Mouse (Mus musculus): ENCODE results near the gene Csmd2. TPM values are rescaled to one million over a fixed set of nuclear protein-coding genes. Genes with fewer than 3 reads are reported as not detected.

Gene Csmd2
- total and polyA plus RNA-seq, 2 experiments from 2014 or later: 9.1 to 48.2 TPM

- Histone ChIP-seq H3K36me3 (ENCODE audit: insufficient read depth, low read length) (no peaks in the 10 kb centered on the region), H3K4me1 (ENCODE audit: insufficient read depth, low read length) (no peaks in the 10 kb centered on the region; the same call in 1 of the 2 replicates), H3K4me2 (ENCODE audit: low read depth, low read length, poor library complexity, severe bottlenecking) (no peak overlapping the region), H3K27ac (ENCODE audit: low read depth, low read length) (no peak overlapping the region), H3K9ac (replicated peaks; ENCODE audit: low read length, poor library complexity, severe bottlenecking) (no peak overlapping the region), H3K27me3 (ENCODE audit: insufficient read depth, low read length) (no peaks in the 10 kb centered on the region), H3K9me3 (ENCODE audit: low read length) (no peaks in the 10 kb centered on the region), H3K4me3 (ENCODE audit: low read depth, low read length) (no peak overlapping the region)
- no peak for ATAC-seq (ENCODE audit: low FRiP score)
- peak; percentile 60 for DNase-seq (ENCODE audit: low spot score)
- 31% methylated on average over 1 of the region's 1 CpGs for WGBS
- TF ChIP-seq CTCF (IDR thresholded peaks at IDR 0.05): peak; percentile 68
Observed at GRCm38 (mm10) chr4:128239113-128239512, 251.5 kb downstream of the Csmd2 start.

DNA sequence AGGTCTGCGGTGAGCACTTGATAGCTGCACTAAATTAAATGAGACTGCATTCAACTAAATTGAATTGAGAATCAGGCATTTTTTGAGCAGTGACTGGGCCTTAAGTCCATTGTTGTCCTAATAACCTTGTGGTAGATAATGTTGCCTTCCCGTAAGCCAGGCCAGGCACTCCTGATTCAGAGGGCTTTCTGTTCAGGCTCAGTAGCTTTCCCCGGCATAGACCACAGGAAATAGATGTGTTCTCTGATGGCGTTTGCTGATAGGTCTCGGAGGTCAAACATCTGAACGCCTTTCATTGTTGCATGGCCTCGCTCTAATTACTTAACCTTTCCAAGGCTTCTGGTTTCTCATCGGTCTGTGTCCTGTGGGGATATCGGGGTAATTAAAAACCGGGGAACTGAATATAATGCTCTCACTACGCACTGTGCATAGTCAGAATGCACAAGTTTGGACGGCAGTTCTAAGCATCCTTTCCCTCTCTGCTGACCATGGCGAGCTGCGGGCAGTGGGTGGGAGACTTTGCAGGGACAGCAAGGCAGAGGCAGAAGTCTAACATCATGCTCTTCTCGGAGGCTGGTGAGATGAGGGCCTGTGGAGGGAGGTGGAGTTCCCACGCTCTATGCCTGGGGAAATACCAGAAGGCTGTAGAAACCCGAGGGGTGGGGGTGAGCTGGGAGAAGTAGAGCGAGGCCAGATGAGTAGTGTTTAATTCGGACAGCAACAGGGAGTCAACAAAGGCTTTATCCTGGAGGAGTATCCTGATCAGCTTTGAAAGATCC is 253.6 kb downstream of the Csmd2 start:
- Histone ChIP-seq H3K4me2 (ENCODE audit: low read depth, low read length, poor library complexity, severe bottlenecking) (no peak overlapping the region), H3K27ac (ENCODE audit: low read depth, low read length) (peak overlapping the region; percentile 62), H3K9ac (replicated peaks; ENCODE audit: low read length, poor library complexity, severe bottlenecking) (no peak overlapping the region), H3K4me3 (ENCODE audit: low read depth, low read length) (no peak overlapping the region), H3K27me3 (ENCODE audit: insufficient read depth, low read length) (no peaks in the 10 kb centered on the region), H3K36me3 (ENCODE audit: insufficient read depth, low read length) (no peaks in the 10 kb centered on the region), H3K4me1 (ENCODE audit: insufficient read depth, low read length) (no peaks in the 10 kb centered on the region; the same call in 1 of the 2 replicates), H3K9me3 (ENCODE audit: low read length) (no peaks in the 10 kb centered on the region)
- 19% methylated on average over 19 of the region's 19 CpGs for WGBS
- DNase-seq (ENCODE audit: low spot score) (no peak), ATAC-seq (ENCODE audit: low FRiP score) (no peak)
- no peak for TF ChIP-seq CTCF (IDR thresholded peaks at IDR 0.05)

DNA sequence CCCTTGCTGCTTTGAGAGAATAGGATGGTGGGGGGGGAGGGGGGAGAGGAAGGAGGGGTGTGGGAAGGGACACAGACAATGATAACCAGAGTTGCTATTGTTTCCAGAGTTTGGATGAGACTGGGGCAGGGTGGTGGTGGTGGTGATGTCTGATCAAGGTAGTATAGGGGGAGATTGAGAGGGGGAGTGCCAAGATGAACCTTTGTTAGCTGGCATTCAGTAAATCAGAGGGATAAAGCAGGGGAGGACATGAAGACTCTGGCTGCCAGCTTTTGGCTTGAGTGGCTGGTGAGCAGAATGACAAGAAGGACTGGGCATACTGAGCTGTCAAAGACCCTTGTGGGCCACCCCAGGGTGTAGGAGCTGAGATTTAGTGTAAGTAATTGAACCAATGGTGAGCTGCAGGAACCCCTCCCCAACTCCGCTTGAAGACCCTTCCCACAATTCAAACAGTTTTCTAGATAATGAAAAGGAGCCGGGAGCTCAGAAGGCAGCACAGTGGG is 254.2 kb downstream of the Csmd2 start:
- 31% methylated on average over 2 of the region's 2 CpGs for WGBS
- Histone ChIP-seq H3K4me2 (ENCODE audit: low read depth, low read length, poor library complexity, severe bottlenecking) (no peak overlapping the region), H3K36me3 (ENCODE audit: insufficient read depth, low read length) (no peaks in the 10 kb centered on the region), H3K27me3 (ENCODE audit: insufficient read depth, low read length) (no peaks in the 10 kb centered on the region), H3K27ac (ENCODE audit: low read depth, low read length) (peak overlapping the region; percentile 62; the same call in 1 of the 2 replicates), H3K9ac (replicated peaks; ENCODE audit: low read length, poor library complexity, severe bottlenecking) (no peak overlapping the region), H3K4me3 (ENCODE audit: low read depth, low read length) (no peak overlapping the region), H3K9me3 (ENCODE audit: low read length) (no peaks in the 10 kb centered on the region), H3K4me1 (ENCODE audit: insufficient read depth, low read length) (no peaks in the 10 kb centered on the region; the same call in 1 of the 2 replicates)
- ATAC-seq (ENCODE audit: low FRiP score) (no peak), DNase-seq (ENCODE audit: low spot score) (no peak)
- no peak for TF ChIP-seq CTCF (IDR thresholded peaks at IDR 0.05)

DNA sequence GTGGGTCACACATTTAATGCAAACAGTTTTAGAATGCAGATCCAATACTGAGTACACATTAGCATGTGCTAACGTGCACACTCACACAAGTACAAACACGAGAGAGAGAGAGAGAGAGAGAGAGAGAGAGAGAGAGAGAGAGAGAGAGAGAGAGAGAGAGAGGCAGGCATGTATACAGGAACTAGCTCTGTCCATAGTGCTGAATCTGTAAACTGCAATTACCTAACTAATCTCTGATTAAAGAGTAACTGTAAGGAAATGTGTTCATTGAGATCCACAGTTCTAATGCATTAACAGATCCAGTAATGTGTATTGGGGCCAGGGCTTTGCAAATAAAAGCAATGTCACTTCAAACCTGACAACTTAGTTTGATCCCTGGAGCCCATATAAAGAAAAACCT is 257.5 kb downstream of the Csmd2 start:
- no peak for DNase-seq (ENCODE audit: low spot score)
- WGBS: 38% methylated on average over 2 of the region's 2 CpGs

DNA sequence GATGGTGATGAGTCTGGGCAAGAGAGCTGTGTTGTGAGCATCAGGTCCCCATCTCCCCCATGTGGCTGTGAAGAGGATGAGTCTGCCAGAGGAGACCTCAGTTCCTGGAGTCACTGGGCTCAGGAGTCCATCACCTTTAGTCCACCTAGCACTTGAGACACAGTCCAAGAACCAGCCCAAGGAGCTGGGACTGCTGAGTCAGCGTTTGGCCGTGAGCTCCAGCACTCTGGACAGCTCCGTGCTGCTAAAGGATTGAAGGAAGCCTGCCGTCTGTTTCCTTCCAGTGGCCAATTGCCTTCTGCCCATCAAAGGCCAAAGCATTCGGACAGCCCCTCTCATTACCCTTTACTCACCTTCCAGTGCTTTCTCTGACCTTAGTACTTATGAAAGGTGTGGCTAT is 261.0 kb downstream of the Csmd2 start:
- 26% methylated on average over 5 of the region's 5 CpGs for whole genome bisulfite sequencing
- H3K4me1 ChIP-seq (ENCODE audit: insufficient read depth, low read length): no peaks in the 10 kb centered on the region
- ATAC-seq (ENCODE audit: low FRiP score) (no peak), DNase-seq (ENCODE audit: low spot score) (no peak)
- TF ChIP-seq CTCF (IDR thresholded peaks at IDR 0.05): no peak
- no peaks in the 10 kb centered on the region for H3K9me3 ChIP-seq (ENCODE audit: low read length)
- H3K4me2 ChIP-seq (ENCODE audit: low read depth, low read length, poor library complexity, severe bottlenecking): no peak overlapping the region
- no peaks in the 10 kb centered on the region for H3K27me3 ChIP-seq (ENCODE audit: insufficient read depth, low read length)
- H3K27ac ChIP-seq (ENCODE audit: low read depth, low read length): no peak overlapping the region
- no peaks in the 10 kb centered on the region for H3K36me3 ChIP-seq (ENCODE audit: insufficient read depth, low read length)
- no peak overlapping the region for H3K9ac ChIP-seq (replicated peaks; ENCODE audit: low read length, poor library complexity, severe bottlenecking)
- H3K4me3 ChIP-seq (ENCODE audit: low read depth, low read length): no peak overlapping the region

More for the DNA sequence above, 257.5 kb downstream of the Csmd2 start:
- no peak for ATAC-seq (ENCODE audit: low FRiP score)
- no peaks in the 10 kb centered on the region for H3K27me3 ChIP-seq (ENCODE audit: insufficient read depth, low read length)
- no peak for TF ChIP-seq CTCF (IDR thresholded peaks at IDR 0.05)
- H3K4me2 ChIP-seq (ENCODE audit: low read depth, low read length, poor library complexity, severe bottlenecking): no peak overlapping the region
- no peaks in the 10 kb centered on the region; the same call in 1 of the 2 replicates for H3K4me1 ChIP-seq (ENCODE audit: insufficient read depth, low read length)
- H3K9ac ChIP-seq (replicated peaks; ENCODE audit: low read length, poor library complexity, severe bottlenecking): no peak overlapping the region
- no peak overlapping the region for H3K27ac ChIP-seq (ENCODE audit: low read depth, low read length)
- no peak overlapping the region for H3K4me3 ChIP-seq (ENCODE audit: low read depth, low read length)
- H3K36me3 ChIP-seq (ENCODE audit: insufficient read depth, low read length): no peaks in the 10 kb centered on the region
- H3K9me3 ChIP-seq (ENCODE audit: low read length): no peaks in the 10 kb centered on the region

DNA sequence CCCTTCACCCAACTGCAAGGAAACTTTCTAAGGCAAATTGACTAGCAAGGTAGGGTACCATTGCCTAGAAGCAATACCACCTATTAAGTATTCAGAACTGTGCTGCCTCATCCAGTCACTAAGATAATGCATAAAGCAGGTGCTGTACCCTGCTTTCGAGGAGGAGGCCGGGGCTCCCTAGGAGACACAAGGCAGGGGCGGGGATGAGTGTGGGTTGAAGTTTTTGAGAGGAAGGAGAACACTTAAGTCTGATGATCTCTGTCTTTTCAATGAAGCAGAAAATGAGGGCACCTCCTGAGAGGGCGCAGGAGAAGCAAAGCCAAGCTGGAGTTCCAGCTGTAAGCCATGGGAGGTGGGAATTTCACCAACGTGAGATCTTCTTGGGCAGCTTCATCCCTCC is 271.6 kb downstream of the Csmd2 start:
- Histone ChIP-seq H3K4me3 (ENCODE audit: low read depth, low read length) (no peak overlapping the region), H3K4me2 (ENCODE audit: low read depth, low read length, poor library complexity, severe bottlenecking) (no peak overlapping the region), H3K9me3 (ENCODE audit: low read length) (no peaks in the 10 kb centered on the region), H3K36me3 (ENCODE audit: insufficient read depth, low read length) (no peaks in the 10 kb centered on the region), H3K4me1 (ENCODE audit: insufficient read depth, low read length) (peaks cover 2% of the 10 kb centered on the region; the same call in 1 of the 2 replicates), H3K27ac (ENCODE audit: low read depth, low read length) (no peak overlapping the region), H3K9ac (replicated peaks; ENCODE audit: low read length, poor library complexity, severe bottlenecking) (no peak overlapping the region), H3K27me3 (ENCODE audit: insufficient read depth, low read length) (no peaks in the 10 kb centered on the region)
- no peak for TF ChIP-seq CTCF (IDR thresholded peaks at IDR 0.05)
- ATAC-seq (ENCODE audit: low FRiP score): no peak
- DNase-seq (ENCODE audit: low spot score): no peak
- 84% methylated on average over 5 of the region's 5 CpGs for WGBS

Data from midbrain, postnatal 0 days (tissue).